Mouse (Mus musculus) left cerebral cortex, postnatal 25 days (tissue): ENCODE data around the gene Atp6v1g2. TPM values are rescaled to one million over a fixed set of nuclear protein-coding genes. Genes with fewer than 3 reads are reported as not detected.

Experiments used
- DNase-seq, 2 experiments: peaks; one replicate each; pipeline ENCODE4 v3.0.0; 2022; ENCODE audit warnings: low spot score in 2 of 2, mixed read lengths in 1 of 2
- intact Hi-C: fragments of 180-260 bp; cut with DNase I; formaldehyde crosslinking; loops from one replicate; pipeline ENCODE4 v1.15.1; 2025
- total RNA-seq, 2 experiments: library from RNA; stranded (reverse); gene quantifications; 2 replicates each; pipeline ENCODE4 v1.2.3; 2021

Gene Atp6v1g2
- 100 to 1,000 TPM; 514 to 578 TPM for total RNA-seq

DNA sequence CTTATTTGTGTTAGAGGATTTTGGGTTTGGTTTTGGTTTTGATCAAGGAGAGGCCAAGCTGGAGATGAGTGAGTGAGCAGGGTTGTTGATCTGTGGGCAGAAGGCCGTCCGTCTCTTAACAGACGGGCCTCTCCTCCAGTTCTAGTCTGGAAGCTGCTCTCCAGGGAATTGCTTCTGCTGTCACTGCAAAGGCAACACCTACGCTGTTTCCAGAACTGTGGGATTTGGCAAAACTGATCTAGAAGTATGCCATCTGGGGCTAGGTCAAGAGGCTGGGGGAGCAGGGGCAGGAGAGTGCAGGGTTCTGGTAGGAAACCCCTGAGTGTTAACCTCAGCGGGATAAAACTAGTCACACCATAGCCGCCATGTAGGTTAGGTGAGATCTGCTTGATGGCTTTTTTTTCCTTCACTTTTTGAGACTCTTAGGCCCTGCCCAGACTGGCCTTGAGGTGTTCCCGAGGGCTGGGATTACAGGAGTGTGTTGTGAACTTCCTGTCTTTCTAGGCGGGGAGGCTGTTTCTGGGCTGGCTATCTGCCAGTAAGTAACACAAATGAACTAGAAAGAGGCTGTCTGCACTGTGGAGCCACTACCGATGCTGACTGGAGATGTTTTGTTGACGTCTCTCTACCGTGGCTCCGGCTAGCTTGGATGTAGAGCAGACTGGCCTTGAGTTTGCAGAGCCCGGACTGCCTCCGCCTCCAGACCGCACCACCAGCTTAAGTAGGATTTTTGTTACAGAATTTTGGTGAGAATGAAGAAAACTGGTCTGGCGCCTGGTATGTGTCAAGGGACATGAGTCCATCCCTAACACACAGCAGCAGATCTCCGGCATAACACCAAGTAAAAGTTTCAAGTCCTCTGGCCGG is at the start of gene Atp6v1g2:
Gene Atp6v1g2, plus strand, starts transcription at position 547 of the 867 bp plus-strand sequence.
- intact Hi-C loops: loop anchor here (5.0 kb wide), 1 partner anchor 36 kb away; no protein-coding TSS in a partner anchor
- no peak for DNase-seq

GRCm38 (mm10) chr17:35185639-35186611 is 47.5 kb upstream of the Atp6v1g2 start:
- intact Hi-C loops: no loop called here
- DNase-seq: no peak

- no peak for DNase-seq
- intact Hi-C loops: no loop called here
These were observed 46.8 kb upstream of the Atp6v1g2 start for GRCm38 (mm10) chr17:35186681-35187080.

DNA sequence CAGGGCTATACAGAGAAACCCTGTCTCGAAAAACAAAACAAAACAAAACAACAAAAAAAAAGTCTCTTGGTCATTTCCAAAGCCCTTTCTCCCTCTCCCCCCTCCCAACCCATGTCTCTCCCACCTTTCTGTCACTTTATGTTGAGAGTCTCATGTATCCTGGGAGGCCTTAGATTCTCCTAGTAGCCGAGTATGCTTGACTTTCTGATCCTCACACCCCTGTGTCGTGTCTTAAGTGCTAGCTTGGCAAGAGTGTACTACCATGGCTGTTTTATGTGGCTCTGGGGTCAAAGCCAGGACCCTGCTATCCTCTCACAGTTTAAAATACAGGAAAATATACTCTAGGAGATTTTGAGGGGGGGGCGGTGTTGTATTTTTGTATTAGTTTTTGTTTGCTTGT is 46.1 kb upstream of the Atp6v1g2 start:
- no peak for DNase-seq
- intact Hi-C loops: no loop called here

DNA sequence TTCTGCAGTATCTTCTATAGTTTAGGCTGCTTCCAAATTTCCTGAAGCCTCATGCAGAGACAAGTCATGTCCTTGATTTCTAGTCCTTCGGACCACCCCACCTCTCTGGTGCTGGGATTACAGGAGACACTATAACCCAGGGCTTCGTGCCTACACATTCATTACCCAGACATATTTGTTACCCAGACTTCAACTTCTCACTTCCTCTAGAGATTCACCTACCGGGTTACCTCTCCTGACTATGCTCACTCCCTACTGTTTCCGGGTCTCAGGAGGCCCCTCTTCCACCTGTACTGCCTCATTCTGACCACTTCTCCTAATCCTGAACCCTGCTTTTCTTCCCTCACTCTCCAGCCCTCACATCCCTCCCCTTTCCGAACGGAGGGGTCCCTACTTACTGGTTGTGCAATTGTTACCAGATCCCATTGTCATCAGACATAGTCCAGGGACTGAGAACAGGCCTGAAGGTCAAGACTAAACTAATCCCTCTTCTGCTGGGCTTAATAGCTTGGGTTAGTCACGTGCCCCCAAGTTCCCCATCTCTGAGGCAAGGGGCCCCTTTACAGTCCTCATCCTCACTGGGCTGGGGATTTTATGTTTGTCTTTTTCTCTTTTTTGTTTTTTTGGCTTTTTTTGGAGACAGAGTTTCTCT is 45.4 kb upstream of the Atp6v1g2 start, which contains the start of gene Lst1:
Gene Lst1, minus strand, starts transcription at position 481 of the 652 bp plus-strand sequence.
- intact Hi-C loops: no loop called here
- no peak for DNase-seq

DNA sequence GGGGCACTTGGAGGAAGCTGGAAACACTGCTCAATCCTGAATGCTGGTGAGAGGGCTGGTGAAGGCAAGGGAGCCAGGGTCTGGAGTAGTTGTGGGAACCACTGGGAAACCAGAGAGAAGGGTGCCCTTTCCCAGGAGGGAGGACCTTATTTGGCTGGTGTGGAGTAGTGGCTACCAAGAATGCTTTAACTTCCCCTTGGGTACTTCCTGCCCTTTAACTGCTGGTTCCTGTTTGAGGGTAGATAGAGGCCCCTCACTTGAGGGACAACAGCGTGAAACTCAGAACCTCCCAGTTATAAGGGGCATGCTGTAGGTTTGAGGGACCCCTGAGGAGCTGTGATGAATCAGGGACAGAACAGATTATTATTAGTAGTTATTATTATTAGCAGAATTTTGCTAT is 44.3 kb upstream of the Atp6v1g2 start:
- no peak for DNase-seq
- intact Hi-C loops: no loop called here

GRCm38 (mm10) chr17:35190096-35190495 is 43.4 kb upstream of the Atp6v1g2 start:
- intact Hi-C loops: no loop called here

GRCm38 (mm10) chr17:35191723-35192122 is 41.7 kb upstream of the Atp6v1g2 start:
- intact Hi-C loops: no loop called here
- DNase-seq: no peak

More at GRCm38 (mm10) chr17:35190096-35190495, 43.4 kb upstream of the Atp6v1g2 start:
- DNase-seq: no peak

DNA sequence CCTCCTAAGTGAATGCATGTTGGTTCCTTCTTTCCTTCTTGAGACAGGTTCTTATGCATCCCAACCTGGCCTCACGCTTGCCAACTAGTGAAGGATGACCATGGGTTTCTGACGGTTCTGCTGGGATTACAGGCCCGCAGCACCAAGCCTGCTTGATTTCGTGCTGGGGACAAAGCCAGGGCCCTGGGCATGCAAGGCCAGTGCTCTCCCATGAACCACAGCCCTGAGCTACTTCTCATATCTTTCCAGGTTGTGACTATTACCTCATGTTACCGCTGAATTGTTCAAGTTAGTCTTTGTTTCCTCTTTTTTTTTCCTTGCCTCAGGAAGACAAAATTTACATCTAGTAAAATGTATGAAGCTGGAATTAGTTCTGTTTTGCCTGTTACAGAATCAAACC is 40.5 kb upstream of the Atp6v1g2 start:
- intact Hi-C loops: no loop called here
- DNase-seq: no peak

- intact Hi-C loops: no loop called here
- no peak for DNase-seq
These were observed 39.3 kb upstream of the Atp6v1g2 start, which contains the start of gene Ltb for GRCm38 (mm10) chr17:35193881-35194843. Gene Ltb (plus strand): TSS chr17:35194439.

GRCm38 (mm10) chr17:35194844-35195630 is 38.4 kb upstream of the Atp6v1g2 start:
- intact Hi-C loops: loop anchor here (5.0 kb wide), 1 partner anchor 37 kb away; the partner anchor contains the start of gene Atp6v1g2

GRCm38 (mm10) chr17:35195631-35196320 is 37.7 kb upstream of the Atp6v1g2 start:
- intact Hi-C loops: loop anchor here (5.0 kb wide), 1 partner anchor 37 kb away; the partner anchor contains the start of gene Atp6v1g2
- DNase-seq: peak; percentile 78 to 83

More at GRCm38 (mm10) chr17:35194844-35195630, 38.4 kb upstream of the Atp6v1g2 start:
- no peak for DNase-seq

DNA sequence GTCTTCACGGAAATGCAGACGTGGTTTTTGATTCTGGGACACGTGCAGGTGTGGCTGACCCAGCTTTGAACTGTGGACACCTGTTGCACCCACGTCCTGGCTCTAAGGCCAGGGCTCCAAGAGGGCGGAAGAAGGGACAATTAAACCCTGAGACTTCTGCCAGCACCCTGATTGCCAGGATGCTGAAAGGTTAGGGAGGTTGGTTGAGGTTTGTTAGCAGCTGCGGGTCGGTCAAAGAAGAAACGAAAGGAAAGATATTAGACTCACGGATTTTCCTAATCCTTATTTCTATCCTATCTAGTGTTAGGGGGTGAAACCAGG is 37.2 kb upstream of the Atp6v1g2 start:
- no peak for DNase-seq
- intact Hi-C loops: loop anchor here (5.0 kb wide), 1 partner anchor 36 kb away; the partner anchor contains the start of gene Atp6v1g2

DNA sequence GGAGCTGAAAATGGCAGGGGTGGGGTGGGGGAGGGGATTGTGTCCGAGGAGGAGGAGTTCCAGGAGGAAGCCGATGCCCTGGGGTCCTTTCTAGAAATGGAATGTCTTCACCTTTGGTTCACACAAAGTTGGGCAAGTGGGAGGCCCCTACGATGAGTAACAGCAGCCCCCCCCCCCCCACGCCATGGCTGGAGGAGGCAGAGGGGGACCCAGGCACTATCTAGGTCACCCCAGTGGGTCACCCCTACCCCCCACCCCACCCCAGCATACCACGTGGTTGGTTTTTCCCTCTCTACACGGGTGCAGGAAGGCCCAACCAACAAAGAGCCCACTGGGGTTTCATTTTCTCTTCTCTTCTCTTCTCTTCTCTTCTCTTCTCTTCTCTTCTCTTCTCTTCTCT is 36.3 kb upstream of the Atp6v1g2 start:
- intact Hi-C loops: loop anchor here (5.0 kb wide), 1 partner anchor 35 kb away; the partner anchor contains the start of gene Atp6v1g2
- DNase-seq: no peak

- intact Hi-C loops: loop anchor here (5.0 kb wide), 1 partner anchor 34 kb away; the partner anchor contains the start of gene Atp6v1g2
- DNase-seq: no peak
These were observed 35.4 kb upstream of the Atp6v1g2 start for GRCm38 (mm10) chr17:35198029-35198428.

DNA sequence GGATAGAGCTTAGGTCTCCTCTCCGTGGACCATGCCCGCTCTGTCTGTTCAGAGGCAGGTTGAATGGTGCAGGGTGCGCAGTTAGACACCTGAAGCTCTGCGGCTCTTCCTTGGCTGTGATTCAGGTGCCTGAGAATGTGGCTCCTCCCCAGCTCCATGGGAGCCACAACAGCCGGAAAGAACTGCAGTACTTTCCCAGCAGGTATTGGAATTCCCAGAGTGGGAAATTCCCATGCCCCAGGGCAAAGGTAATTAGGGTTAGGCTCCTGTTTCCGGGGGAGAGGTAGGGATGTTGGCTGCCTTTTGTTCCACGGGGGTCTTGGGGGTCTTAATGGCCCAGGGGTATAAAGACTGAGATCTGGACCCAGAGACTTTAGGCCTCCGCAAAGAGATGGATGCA is 34.5 kb upstream of the Atp6v1g2 start:
- DNase-seq: no peak
- intact Hi-C loops: loop anchor here (5.0 kb wide), 1 partner anchor 33 kb away; the partner anchor contains the start of gene Atp6v1g2

- no peak for DNase-seq
- intact Hi-C loops: no loop called here
These were observed 33.1 kb upstream of the Atp6v1g2 start for GRCm38 (mm10) chr17:35200398-35200797.
